Mouse (Mus musculus): ENCODE data around the gene Fcgr3.
"Not testable (repeated sequence)": the region's sequence is repeated elsewhere in the genome, so short reads cannot be mapped to it uniquely, and the experiment has no call there.

DNA sequence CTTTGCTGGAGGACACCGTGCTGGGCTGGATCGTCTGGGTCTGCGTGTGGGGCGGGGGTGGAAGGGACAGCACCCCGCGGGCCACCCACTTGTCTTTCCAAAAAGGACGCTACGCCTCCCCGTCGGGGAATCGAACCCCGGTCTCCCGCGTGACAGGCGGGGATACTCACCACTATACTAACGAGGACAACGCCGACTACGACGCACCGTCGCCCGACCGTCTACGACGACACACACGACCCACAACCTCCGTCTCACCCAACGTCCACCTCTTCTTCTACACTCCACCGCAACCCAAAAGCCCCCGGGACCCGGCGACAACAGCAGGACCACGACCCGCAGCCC, 480 bp upstream of the Fcgr3 start:
- not testable (repeated sequence) for TF ChIP-seq GATA1, TAL1 (IDR thresholded peaks at IDR 0.05; ENCODE audit: low read length)

All from erythroblast, embryonic 14.5 days (primary cell).